Mouse (Mus musculus) liver, adult 2 months (tissue): ENCODE results near the gene Slc41a2.

Source experiments
- CTCF ChIP-seq: fragments of 200-500 bp; IDR thresholded peaks from 2 replicates; pipeline ENCODE4 v1.5.1; 2011; ENCODE audit warnings: low read depth, low read length, control low read depth
- POLR2A ChIP-seq: fragments of 200-500 bp; IDR thresholded peaks from 2 replicates; pipeline ENCODE4 v1.6.1; 2011; ENCODE audit warnings: low read length, control low read depth; ENCODE audit not compliant: insufficient read depth; ENCODE audit errors: extremely low read depth

GRCm38 (mm10) chr10:83343828-83344685 is 6.4 kb upstream of the Slc41a2 start:
- no peak for TF ChIP-seq CTCF
- no peak for TF ChIP-seq POLR2A
